Mouse (Mus musculus) ovary, adult 18-20 months (tissue): ENCODE results near the gene Gm21190.
"Not testable (repeated sequence)": the region's sequence is repeated elsewhere in the genome, so short reads cannot be mapped to it uniquely, and the experiment has no call there.

Source experiments
- DNase-seq: peaks from one replicate; pipeline ENCODE4 v3.0.0; 2022; ENCODE audit warnings: low spot score, mixed read lengths

Gene Gm21190

DNA sequence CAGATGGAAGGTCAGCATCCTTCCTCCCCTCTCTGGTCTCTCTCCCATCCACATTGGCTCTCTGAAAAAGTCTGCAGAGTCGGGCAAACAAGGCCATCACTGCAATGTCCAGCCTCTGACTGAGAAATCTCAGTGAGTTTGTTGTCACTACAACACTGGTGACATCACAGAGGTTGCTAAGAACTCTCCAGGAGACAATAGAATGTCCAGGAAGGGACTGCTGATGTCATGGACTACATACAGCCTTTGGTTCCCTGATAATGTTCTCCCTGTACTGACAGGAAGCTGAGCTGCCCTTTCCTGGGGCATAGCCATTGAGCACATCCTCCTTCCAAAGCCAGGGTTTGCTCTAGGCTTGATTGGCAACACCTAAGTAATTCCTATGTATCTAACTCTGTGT is at the start of gene Gm21190:
TSS of gene Gm21190 (minus strand) at position 101 of the 400 bp plus-strand sequence.
- not testable (repeated sequence) for DNase-seq

DNA sequence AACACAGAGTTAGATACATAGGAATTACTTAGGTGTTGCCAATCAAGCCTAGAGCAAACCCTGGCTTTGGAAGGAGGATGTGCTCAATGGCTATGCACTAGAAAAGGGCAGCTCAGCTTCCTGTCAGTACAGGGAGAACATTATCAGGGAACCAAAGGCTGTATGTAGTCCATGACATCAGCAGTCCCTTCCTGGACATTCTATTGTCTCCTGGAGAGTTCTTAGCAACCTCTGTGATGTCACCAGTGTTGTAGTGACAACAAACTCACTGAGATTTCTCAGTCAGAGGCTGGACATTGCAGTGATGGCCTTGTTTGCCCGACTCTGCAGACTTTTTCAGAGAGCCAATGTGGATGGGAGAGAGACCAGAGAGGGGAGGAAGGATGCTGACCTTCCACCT is 48.0 kb upstream of the Gm21190 start, which contains the start of gene Gm21083:
TSS of gene Gm21083 (plus strand) at position 301 of the 400 bp plus-strand sequence.
- DNase-seq, result not testable (repeated sequence)

DNA sequence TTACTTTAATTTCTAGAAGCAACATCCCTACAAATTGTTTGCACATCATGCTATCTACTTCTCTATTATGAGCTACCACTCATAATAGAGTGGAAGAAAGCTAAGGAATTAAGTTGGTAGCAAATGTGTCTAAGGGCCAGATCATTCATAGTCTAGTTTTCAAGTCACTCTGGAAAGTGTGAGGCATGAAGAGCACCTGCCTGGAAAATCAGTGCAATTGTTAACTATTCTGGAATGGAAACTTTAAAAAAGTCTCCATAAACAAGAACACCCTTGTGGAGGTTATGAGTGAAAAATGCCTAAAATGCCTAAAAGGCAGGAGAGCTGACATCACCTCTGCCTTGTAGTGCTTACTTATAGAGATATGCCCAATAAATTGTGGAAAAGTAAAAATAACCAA is 44.7 kb upstream of the Gm21190 start:
- not testable (repeated sequence) for DNase-seq

DNA sequence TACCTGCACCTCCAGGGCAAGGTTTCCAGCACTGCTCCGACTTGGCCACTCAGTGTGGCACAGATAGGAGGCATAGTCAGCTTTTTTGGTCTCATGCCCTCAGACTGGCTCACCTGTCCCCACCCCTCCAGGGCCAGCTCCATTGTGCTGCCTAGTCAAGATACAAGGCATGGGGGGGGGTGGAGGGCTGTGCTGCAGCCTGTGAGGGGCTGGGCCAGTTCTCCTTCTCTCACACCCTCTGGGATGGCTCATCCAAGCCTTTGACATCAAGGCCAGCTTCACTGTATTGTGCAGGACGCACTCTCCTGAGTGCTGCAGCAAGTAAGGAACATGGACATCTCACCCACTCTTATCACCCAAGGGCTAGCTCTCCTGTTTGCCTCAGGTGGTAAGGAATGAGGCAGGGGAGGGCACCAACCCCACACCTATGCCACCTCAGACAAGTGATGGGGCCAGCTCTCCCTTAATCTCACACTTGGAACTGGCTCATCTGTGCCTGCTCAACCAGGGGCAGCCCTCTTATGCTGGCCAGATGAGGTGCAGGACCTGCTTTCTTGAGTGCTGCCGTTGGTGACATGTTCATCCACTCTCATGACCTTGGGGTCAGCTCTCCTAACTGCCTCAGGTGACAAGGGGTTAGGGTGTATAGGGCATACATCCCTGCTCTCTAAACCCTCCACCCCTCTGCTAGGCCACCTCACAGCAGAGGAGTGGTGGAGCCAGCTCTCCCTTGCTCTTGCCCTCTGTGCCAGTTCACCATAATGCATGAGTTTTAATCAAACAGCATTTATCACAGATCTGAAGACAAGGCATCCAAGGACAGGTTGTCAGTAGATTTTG is 32.6 kb upstream of the Gm21190 start:
- not testable (repeated sequence) for DNase-seq

DNA sequence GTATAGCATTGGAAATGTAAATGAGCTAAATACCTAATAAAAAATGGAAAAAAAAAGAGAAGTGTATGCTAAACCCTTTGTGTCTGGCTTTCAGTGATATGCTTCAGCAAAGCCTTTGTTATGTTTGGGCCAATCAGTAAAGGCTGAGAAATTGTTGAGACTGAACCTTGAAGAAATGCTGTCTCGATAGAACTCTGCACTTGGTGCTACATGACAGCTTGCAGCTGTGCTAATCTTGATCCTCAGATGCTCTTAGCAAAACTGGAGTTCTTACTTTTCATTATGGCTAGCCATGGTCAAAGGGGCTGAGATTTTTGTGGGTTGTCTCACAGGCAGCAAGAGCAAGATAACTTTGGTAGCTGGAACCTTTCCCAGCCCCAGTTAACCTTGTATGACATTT is 29.6 kb upstream of the Gm21190 start:
- DNase-seq, result not testable (repeated sequence)

DNA sequence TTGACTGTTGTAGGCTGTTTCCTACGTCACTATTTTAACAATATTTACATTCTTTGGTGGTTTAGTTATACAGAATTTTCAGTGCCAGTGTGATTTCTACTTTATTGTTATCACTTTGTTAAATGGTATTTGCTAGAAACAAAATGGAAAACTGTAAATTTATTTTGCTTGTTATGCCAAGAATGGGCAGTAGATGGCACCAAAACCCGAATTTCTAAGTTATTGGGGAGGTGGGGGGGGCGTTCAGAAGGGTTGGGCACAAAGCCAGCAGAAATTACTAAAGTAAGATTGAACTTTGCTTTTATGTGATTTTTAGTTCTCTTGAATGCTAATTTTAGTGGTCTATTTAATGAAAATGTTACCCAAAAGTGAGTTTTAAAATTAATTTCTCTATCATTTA is 20.6 kb upstream of the Gm21190 start:
- not testable (repeated sequence) for DNase-seq

DNA sequence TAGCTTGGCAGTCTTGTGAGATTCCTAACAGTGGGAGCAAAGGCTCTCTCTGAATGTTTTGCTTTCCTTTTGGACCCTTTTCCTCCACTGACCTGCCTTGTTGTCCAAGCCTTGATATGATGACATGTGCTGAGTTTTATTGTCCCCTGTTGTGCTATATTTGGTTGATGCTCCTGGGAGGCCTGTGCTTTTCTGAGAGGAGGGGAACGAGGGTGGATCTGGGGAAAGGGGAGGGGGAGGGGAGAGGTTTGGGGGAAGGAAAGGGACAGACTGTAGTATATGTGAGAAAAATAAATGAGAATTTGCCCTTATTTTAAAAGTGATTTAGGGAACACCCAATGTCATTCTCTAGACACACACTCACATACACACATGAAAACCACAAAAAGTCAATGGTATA is 20.1 kb upstream of the Gm21190 start:
- DNase-seq, result not testable (repeated sequence)

DNA sequence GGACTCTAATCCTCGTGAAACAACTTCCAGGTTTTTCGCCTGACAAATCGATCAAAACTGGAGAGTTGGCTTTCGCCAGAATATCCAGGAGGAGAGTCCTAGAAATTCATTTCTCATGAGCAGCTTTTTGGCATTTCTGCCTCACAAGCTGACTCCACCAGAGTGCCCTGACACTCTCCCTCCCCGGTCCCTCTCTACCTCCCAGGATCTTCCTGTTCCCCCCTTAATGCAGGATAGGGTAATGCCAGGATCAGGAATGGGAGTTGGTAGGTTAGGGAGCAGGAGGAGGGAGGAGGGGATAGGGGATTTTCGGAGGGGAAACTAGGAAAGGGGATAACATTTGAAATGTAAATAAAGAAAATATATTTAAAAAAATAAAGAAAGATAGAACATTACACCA is 19.6 kb upstream of the Gm21190 start:
- not testable (repeated sequence) for DNase-seq

DNA sequence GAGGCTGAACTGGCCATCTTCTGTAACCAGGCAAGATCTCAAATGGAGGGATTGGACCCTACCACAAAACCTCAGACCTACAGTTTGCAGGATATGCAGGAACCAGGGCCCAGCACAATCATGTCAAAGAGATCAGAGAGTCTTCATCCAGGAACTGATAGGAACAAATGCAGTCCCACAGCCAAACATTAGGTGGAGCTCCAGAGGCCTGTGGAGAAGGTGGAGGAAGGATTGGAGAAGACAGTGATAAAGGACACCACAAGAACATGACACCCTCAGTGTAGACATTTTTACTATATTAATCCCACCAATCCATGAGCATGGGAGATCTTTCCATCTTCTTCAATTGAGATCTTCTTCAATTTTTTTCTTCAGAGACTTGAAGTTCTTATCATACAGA is 6.6 kb downstream of the Gm21190 start:
- not testable (repeated sequence) for DNase-seq

DNA sequence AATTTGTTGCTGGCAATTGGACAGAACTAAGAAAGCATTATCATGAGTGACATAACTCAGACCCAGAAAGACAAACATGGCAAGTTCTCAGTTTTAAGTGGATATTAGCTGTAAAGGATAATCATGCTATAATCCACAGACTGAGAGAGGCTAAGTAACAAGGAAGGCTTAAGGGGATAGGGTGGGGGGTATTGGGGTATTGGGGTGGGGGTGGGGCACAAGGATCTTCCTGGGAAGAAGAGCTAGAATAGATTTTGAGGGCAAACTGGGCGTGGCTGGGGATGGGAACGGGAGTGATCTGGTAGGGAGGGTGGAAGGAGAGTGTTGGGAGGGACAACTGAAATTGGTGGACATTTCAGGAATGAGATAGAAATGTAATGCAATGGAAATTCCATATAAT is 7.0 kb downstream of the Gm21190 start:
- not testable (repeated sequence) for DNase-seq

DNA sequence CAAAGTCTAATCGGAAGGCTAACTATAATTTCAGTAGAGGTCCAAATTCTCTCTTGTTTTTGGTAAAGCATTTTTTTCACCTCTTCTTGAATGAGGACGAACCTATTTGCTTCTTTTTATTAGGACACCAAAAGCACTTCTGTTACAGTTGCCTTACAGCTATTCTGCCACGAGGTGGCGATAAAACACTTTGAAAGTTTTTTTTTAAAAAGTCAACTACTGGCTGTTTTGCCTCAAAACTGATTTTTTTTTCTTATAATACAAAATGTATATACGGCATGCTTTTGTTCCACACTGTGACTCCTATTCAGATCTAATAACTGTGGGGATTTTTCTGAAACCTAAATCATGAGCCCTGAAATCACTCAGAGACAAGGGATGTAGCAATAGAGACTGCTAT is 8.6 kb downstream of the Gm21190 start:
- DNase-seq, result not testable (repeated sequence)

DNA sequence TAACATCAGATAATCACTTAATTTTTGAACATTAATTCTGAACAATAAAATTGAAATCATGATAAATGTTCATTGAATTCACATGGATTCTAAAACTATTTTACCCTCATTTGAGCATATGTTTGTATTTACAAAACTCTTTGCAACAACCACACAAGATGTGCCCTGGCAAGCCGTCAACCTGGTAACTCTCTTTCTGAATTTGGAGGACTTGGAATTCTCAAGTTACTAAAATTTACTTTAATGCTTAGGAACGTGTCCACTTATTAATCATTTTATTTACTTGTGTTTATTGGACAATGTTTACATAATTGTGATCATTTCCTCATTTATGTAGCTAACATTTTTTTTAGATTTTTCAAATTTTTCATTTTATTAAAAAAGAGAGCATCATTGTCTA is 11.9 kb downstream of the Gm21190 start:
- DNase-seq, result not testable (repeated sequence)

DNA sequence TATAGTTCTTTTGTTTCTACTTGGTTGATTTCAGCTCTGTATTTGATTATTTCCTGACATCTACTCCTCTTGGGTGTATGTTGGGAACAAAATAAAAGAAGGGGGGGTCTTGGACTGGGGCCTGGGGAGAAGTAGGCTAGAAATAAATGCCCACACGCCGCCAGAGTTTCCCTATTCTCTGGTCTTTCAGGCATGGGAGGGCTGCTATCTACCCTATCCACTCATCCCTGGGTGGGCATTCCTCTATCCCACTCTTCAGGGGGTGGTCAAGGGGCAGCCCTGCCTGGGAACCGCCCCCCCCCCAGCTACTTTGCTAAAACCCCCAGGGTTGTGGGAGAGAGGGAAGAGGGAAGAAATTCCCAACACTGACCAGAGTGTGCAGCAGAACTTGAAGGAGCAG is 16.8 kb downstream of the Gm21190 start:
- DNase-seq, result not testable (repeated sequence)

DNA sequence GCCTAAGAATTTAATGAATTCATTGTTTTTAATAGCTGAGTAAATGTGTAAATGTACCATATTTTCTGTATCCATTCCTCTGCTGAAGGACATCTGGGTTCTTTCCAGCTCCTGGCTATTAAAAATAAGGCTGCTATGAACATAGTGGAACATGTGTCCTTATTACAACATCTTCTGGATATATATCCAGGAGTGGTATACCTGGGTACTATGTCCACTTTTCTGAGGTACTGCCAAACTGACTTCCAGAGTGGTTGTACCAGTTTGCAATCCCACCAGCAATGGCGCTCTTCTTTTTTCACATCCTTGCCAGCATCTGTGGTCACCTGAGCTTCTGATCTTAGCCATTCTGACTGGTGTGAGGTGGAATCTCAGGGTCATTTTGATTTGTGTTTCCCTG is 19.1 kb downstream of the Gm21190 start:
- DNase-seq, result not testable (repeated sequence)

DNA sequence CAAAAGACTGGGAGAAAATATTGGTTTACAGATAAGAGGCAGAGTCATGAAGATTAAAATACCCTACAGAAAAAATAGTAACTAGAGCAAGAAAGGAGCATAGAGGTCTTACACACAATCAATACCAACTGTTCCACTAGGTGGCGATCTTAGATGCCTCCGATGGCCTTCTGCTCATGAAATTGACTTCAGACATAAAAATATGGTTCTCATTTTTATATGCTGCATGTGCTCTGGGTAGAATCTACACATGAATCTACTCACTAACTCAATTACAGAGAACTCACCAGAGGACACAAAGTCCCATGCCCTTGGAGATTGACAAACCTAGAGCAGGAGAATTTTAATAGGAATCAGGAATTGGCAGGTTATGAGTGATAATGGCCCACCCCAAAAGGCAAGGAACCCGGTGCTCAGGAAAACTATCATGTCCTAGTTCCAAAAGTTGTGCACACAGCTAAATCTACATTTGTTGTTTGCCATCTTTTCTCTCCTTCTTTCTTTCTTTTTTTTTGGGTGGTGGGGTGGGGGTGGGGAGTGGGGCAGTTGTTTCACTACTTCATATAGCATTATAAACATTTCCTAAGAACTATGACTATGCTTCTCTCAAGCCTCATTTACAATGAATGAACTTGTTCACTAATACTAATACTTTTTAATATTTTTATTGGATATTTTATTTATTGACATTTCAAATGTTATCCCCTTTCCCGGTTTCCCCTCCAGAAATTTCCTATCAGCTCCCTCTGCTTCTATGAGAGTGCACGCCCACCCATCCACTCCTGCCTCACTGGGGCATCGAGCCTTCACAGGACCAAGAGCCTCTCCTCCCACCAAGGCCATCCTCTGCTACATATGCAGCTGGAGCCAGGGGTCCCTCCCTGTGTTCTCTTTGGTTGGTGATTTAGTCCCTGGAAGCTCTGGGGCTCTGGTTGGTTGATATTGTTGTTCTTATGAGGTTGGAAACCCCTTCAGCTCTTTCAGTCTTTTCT is 20.3 kb downstream of the Gm21190 start:
- DNase-seq, result not testable (repeated sequence)

DNA sequence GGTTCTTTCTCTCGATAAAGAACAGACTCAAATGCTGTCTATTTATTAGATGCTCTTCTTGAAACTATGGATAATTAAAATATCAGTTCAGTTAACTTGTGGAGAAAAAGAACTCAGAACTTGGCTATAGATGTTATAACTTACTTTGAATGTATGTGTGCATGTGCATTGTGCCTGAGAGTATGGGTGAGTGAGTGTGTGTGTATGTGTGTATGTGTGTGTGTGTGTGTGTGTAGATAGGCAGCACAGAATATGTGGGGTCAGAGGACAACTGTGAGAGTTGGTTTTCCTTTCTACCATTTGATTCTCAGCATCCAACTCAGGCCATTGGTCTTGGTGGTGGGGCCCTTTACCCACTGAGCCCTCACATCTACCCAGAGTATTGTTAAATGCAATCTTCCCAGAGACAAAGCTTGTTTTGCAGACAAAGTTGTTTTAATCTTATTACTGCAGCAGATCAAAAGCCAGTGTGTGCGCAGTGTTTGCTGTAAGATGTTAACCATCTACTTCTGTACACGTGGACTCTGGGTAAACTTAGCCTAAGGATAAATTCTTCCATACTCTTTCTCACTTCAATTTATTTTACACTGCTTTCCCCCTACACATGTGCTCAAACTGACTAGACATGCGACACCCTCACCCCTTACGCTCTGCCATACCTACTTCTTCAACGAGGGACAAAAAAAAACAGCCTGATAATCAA is 21.1 kb downstream of the Gm21190 start:
- DNase-seq, result not testable (repeated sequence)

DNA sequence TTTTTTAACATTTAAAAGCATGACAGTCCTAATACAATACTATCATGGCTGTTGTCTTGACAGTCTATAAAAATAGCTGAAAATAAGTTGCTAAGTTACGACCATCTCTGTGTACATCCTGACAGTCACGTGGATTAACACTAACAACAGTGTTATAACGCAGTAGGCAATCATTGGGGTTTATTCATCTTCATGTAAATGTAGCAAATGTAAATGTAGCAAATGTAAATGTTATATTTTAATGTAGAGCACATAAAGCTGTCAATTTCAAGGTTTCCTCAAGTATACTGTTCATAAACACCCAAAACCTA is 21.8 kb downstream of the Gm21190 start:
- no peak for DNase-seq

DNA sequence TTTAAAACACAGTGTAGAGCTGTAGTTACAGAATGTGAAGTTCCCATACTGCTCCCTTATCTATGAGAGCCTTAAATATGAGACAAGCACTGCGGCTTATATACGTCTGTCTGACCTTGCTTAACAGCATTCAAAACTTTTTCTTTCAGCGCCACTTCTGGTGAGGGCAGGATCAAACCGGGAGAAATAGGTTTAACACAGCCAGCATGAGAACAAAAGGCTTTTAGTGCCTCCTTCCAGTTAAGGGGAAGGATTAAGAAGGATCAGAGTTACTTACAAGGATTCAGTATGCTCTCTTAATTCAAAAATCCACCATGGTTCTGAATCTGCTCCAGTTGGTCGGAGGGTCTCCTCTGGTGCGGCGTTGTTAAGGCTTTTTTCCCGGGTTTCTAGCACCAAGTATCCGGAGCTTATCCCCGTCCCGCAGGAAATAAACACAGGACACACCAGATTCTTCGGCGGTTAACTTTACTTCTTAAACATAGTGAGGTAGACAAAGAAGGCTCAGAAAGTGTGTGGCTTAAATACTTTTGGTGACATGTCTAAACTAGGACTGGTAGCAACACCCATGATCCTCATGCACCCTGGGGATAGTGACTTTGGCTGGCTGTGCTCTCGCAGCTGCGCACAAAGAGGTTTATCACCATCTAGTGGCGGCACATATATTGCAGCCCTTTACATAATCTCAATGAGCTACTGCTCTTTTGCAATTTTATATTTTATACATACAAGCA is 22.3 kb downstream of the Gm21190 start:
- DNase-seq, result no peak

DNA sequence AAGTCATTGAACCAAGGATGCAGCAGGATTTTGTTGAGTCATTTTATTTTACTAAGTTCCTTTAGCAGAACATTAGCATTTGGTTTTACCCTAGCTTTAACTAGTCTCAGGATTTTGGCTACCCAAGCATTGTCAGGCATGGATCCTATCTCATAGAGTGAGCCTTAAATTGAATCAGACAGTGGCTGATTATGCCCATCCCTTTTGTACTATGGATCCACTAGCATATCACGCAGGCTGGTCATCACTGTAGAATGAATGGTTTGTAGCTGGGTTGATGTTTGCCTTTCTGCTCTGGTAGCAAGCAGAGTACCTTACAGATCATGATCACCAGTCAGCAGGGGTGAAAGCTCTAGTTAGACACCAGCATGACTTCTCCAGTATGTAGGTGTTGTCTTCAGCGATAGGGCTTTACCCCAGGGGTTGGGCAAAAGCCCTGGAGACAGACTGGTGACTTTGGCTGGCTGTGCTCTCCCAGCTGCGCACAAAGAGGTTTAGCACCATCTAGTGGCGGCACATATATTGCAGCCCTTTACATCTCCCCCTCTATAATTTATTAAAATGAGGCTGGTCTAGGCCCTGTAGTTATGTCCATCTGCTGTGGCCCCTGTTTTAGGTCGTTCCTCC is 30.1 kb downstream of the Gm21190 start:
- not testable (repeated sequence) for DNase-seq

DNA sequence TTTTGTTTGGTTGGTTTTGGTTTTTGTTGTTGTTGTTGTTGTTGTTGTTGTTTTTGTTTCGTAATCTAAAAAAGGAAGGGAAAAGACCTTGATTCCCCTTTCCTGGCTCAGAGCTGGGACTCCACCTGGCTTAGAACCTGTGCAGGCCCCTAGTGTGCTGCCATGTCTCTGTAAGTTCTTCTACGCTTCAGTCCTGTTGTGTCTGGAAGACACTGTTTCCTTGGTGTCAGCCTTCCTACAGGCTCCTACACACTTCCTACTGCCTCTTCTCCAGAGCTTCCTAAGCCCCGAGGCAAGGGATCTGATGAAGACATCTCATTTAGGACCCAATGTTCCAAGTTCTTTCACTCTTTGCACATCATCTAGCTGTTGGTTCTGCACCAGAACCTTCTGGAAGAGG is 30.7 kb downstream of the Gm21190 start:
- DNase-seq, result not testable (repeated sequence)

DNA sequence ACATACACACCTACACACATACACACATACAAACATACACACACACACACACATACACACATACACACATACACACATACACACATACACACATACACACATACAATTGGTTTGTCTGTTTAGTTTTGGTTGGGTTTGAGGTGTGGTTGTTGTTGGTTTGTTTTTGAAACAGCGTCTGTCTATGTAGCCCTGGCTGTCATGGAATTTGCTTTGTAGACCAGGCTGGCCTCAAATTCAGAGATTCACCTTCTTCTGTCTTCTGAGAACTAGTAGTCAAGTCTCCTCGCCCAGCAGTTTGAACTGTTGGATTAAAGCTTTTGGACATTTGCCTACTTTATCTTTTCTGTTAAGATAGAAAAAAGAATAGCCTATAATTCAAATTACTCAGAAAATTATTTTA is 38.1 kb downstream of the Gm21190 start:
- DNase-seq, result not testable (repeated sequence)
